Mouse (Mus musculus) layer of hippocampus, adult 2 months (tissue): ENCODE measurements at regions not wholly inside any gene's neighbourhood (a gene's known extent, or its start where the extent isn't known, plus 50 kb on each side); places are given as distances from the start of the nearest gene placed in this dataset.

Experiments used
- DNase-seq, 2 experiments: peaks; one replicate each; pipeline ENCODE4 v3.0.0; 2022; ENCODE audit warnings: low spot score in 2 of 2
- H3K27ac ChIP-seq: fragments of 200-600 bp; 2 replicates; pipeline ENCODE4 v1.8.1; 2022
- H3K4me3 ChIP-seq: fragments of 200-600 bp; 2 replicates; pipeline ENCODE4 v1.8.1; 2022; ENCODE audit warnings: mild to moderate bottlenecking
- CTCF ChIP-seq: fragments of 200-600 bp; conservative IDR thresholded peaks from 2 replicates; pipeline ENCODE4 v1.8.1; 2022; ENCODE audit warnings: antibody characterized with exemption, mild to moderate bottlenecking, moderate library complexity

DNA sequence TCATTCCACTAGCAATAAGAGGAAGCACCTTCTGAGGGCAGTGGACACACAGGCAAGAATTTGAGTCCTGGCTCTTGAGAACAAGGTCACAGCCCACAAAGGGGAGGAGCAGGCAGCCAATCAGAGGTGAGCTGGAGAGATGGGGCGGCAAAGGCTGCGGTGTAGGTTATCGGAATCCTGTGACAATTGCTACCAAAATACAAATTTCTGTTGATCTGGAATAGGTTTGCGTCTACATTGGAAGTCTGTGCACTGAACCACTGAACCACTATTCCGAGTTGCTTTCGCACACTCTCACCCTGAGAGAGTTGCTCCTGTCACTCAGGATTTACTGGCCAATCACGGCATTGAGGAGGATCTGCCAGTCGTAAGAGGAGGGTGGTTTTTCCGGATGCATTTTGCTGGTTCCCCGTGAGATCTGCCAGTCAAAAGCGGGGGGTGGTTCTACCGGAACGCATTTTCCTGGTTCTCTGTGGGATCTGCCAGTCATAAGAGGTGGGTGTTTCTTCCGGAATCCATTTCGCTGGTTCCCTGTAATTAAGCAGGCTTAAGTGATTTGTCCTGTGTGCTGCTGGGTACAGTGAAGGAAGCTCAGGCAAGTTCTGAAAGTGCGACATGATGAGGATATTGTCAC lies 59.2 kb upstream of the Zfp960 start:
- H3K4me3 ChIP-seq: peak overlapping the region; percentile 62
- TF ChIP-seq CTCF: peak; percentile 28; the same call in 1 of the 2 replicates
- H3K27ac ChIP-seq: peak overlapping the region; percentile 52; the same call in 1 of the 2 replicates
- DNase-seq: peak; percentile 84 to 94

GRCm38 (mm10) chr17:17005267-17005666 lies 58.6 kb upstream of the Zfp960 start:
- peak overlapping the region; percentile 43 for H3K27ac ChIP-seq
- DNase-seq: peak in 1 of 2 experiments; percentile 13
- H3K4me3 ChIP-seq: peak overlapping the region; percentile 62
